Mouse (Mus musculus) liver, postnatal 0 days (tissue): ENCODE results near the gene Snx29. TPM values are rescaled to one million over a fixed set of nuclear protein-coding genes. Genes with fewer than 3 reads are reported as not detected.
A peak's percentile ranks its signal among the peaks of the same experiment; 100 is the strongest.
"Not testable (repeated sequence)": the region's sequence is repeated elsewhere in the genome, so short reads cannot be mapped to it uniquely, and the experiment has no call there.

Experiments
- ATAC-seq: fragments of 200-750 bp; cut with Nextera tagmentation; 2 replicates; pipeline ENCODE4 v1.8.0; 2017; ENCODE audit warnings: mild to moderate bottlenecking, moderate library complexity
- DNase-seq: peaks from one replicate; pipeline ENCODE4 v3.0.0-alpha.2; 2016
- H3K27ac ChIP-seq: fragments of 300-500 bp; sonication (generic); 2 replicates; pipeline ENCODE4 v1.5.1; 2014; ENCODE audit warnings: antibody characterized with exemption, moderate library complexity, mild to moderate bottlenecking, low read depth
- H3K27me3 ChIP-seq: fragments of 300-500 bp; sonication (generic); 2 replicates; pipeline ENCODE4 v1.6.1; 2014; ENCODE audit warnings: low read length, control low read depth, mixed read lengths; ENCODE audit not compliant: insufficient read depth
- H3K36me3 ChIP-seq: fragments of 300-500 bp; sonication (generic); replicated peaks from 2 replicates; pipeline ENCODE4 v1.6.1; 2014; ENCODE audit warnings: mild to moderate bottlenecking, control low read depth, low read length, moderate library complexity, mixed read lengths; ENCODE audit not compliant: insufficient read depth
- H3K4me1 ChIP-seq: fragments of 300-500 bp; sonication (generic); 2 replicates; pipeline ENCODE4 v1.6.1; 2014; ENCODE audit warnings: antibody characterized with exemption, mild to moderate bottlenecking, control low read depth; ENCODE audit not compliant: insufficient read depth
- H3K4me2 ChIP-seq: fragments of 300-500 bp; sonication (generic); 2 replicates; pipeline ENCODE4 v1.6.1; 2014; ENCODE audit warnings: low read depth, mild to moderate bottlenecking, low read length, moderate library complexity, mixed read lengths
- H3K4me3 ChIP-seq: fragments of 300-500 bp; sonication (generic); 2 replicates; pipeline ENCODE4 v1.5.1; 2014; ENCODE audit warnings: low read depth, low read length
- H3K9ac ChIP-seq: fragments of 300-500 bp; sonication (generic); replicated peaks from 2 replicates; pipeline ENCODE4 v1.6.1; 2014; ENCODE audit warnings: mild to moderate bottlenecking, moderate library complexity
- H3K9me3 ChIP-seq: fragments of 300-500 bp; sonication (generic); 2 replicates; pipeline ENCODE4 v1.6.1; 2016; ENCODE audit warnings: mild to moderate bottlenecking, control low read depth, low read length, mixed read lengths
- CTCF ChIP-seq: sonication (generic); IDR thresholded peaks from 2 replicates; pipeline ENCODE4 v1.5.1; 2016; ENCODE audit warnings: antibody characterized with exemption, low read depth
- EP300 ChIP-seq: IDR thresholded peaks from 2 replicates; pipeline ENCODE4 v1.6.1; 2016; ENCODE audit warnings: antibody characterized with exemption, low read depth, mild to moderate bottlenecking
- WGBS: fragments of 180-500 bp; shearing (Covaris S2); extraction: QIAGEN DNeasy Blood & Tissue Kit; methylation state at CpG from one replicate; pipeline ENCODE4 v1.1.7; 2014; ENCODE audit not compliant: insufficient replicate concordance; 5-methylcytosine and 5-hydroxymethylcytosine counted together
- polyA plus RNA-seq: library from polyadenylated mRNA; unstranded; fragments of >200 nt; fragmentation: Nextera tagmentation; extraction: Ambion mirVana; gene quantifications from 2 replicates; pipeline ENCODE4 v1.2.1, GENCODE M21; 2015

Snx29 gene
- polyA plus RNA-seq, 1 experiment from 2014 or later: 2.3 TPM

- not testable (repeated sequence) for H3K4me3 ChIP-seq, H3K27ac ChIP-seq, H3K36me3 ChIP-seq, H3K4me1 ChIP-seq, H3K9ac ChIP-seq, H3K27me3 ChIP-seq, H3K4me2 ChIP-seq, H3K9me3 ChIP-seq
- TF ChIP-seq CTCF: peak; percentile 62
- DNase-seq: peak; percentile 20
- 47% methylated on average over 1 of the region's 1 CpGs for WGBS
- peak; percentile 50; the same call in 1 of the 2 replicates for ATAC-seq
Observed at GRCm38 (mm10) chr16:11297700-11298099, 25.0 kb upstream of the Snx29 start.

GRCm38 (mm10) chr16:11303741-11304140 lies 19.0 kb upstream of the Snx29 start:
- no peak for ATAC-seq
- TF ChIP-seq EP300: no peak
- no peak for TF ChIP-seq CTCF
- H3K4me3 ChIP-seq: no peak overlapping the region

DNA sequence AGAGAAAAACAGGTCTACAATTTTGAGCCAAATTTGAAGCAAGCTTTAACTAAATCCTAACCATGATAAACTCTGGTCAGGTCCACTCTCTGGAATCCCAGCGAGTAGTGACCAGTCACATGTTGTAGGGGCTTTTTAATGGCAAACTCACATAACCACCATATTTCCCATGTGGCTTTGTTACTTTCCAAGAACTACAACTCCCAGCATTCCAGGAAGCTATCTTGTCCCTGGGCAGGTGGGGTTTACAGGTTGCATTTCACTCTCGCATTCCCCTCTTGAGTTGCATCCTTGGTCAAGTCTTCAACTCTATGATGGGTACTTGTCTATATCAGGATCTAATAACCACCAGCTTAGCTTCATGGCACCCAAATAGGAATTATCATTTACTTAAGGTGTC lies 17.2 kb upstream of the Snx29 start:
- H3K4me2 ChIP-seq: no peak overlapping the region
- H3K9ac ChIP-seq: no peak overlapping the region
- no peaks in the 10 kb centered on the region for H3K36me3 ChIP-seq
- no peak for DNase-seq
- no peaks in the 10 kb centered on the region for H3K9me3 ChIP-seq
- no peak overlapping the region for H3K4me3 ChIP-seq
- TF ChIP-seq CTCF: no peak
- TF ChIP-seq EP300: no peak
- 79% methylated on average over 2 of the region's 2 CpGs for WGBS
- no peak for ATAC-seq
- no peaks in the 10 kb centered on the region for H3K27me3 ChIP-seq
- H3K27ac ChIP-seq: no peak overlapping the region
- H3K4me1 ChIP-seq: no peaks in the 10 kb centered on the region

More at GRCm38 (mm10) chr16:11303741-11304140, 19.0 kb upstream of the Snx29 start:
- Histone ChIP-seq H3K27ac (no peak overlapping the region), H3K27me3 (no peaks in the 10 kb centered on the region), H3K9ac (no peak overlapping the region), H3K36me3 (no peaks in the 10 kb centered on the region), H3K9me3 (no peaks in the 10 kb centered on the region), H3K4me1 (no peaks in the 10 kb centered on the region), H3K4me2 (no peak overlapping the region)
- DNase-seq: no peak

GRCm38 (mm10) chr16:11313512-11313911 lies 9.2 kb upstream of the Snx29 start, which contains the start of gene Tnfrsf17:
TSS of gene Tnfrsf17 (plus strand) at chr16:11313812.
- no peak within 1 kb of the TSS for H3K4me2 ChIP-seq
- H3K4me3 ChIP-seq: no peak within 1 kb of the TSS
- H3K9ac ChIP-seq: no peak within 1 kb of the TSS
- no peaks in the 10 kb centered on the region for H3K36me3 ChIP-seq
- H3K9me3 ChIP-seq: no peaks in the 10 kb centered on the region
- TF ChIP-seq CTCF: no peak
- 55% methylated on average over 7 of the region's 7 CpGs for WGBS
- no peaks in the 10 kb centered on the region for H3K27me3 ChIP-seq
- H3K27ac ChIP-seq: no peak within 1 kb of the TSS
- peaks cover 4% of the 10 kb centered on the region; the same call in 1 of the 2 replicates for H3K4me1 ChIP-seq
- ATAC-seq: no peak
- no peak for DNase-seq

DNA sequence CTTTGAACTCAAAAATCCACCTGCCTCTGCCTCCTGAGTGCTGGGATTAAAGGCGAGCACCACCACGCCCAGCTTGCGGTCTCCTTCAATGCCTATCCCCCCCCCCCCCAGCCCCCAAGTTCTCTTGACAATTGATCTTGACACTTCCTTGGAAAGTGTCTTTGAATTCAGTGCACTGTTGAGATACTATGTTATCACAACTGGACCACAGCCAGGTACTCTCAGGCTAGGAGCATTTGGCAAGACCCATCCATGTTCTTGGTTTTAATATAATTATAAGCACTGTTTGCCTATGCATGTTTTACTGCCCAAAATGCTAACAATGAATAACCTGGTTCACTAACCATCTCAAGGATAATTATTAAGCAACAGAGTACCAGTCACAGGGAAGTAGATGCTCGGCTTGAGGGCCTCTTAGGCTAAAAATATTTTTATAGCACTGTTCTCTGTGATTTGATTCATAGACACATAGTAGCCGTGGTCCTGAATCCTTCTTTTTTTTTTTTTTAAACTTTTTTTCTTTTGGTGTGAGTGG lies 6.9 kb upstream of the Snx29 start:
- no peak overlapping the region for H3K4me3 ChIP-seq
- H3K36me3 ChIP-seq: no peaks in the 10 kb centered on the region
- no peak for ATAC-seq
- 74% methylated on average over 5 of the region's 5 CpGs for WGBS
- DNase-seq: no peak
- TF ChIP-seq CTCF (no peak), EP300 (no peak)
- no peak overlapping the region for H3K4me2 ChIP-seq
- H3K9ac ChIP-seq: no peak overlapping the region
- peaks cover 4% of the 10 kb centered on the region; the same call in 1 of the 2 replicates for H3K4me1 ChIP-seq
- no peaks in the 10 kb centered on the region for H3K9me3 ChIP-seq
- H3K27me3 ChIP-seq: no peaks in the 10 kb centered on the region
- no peak overlapping the region for H3K27ac ChIP-seq

DNA sequence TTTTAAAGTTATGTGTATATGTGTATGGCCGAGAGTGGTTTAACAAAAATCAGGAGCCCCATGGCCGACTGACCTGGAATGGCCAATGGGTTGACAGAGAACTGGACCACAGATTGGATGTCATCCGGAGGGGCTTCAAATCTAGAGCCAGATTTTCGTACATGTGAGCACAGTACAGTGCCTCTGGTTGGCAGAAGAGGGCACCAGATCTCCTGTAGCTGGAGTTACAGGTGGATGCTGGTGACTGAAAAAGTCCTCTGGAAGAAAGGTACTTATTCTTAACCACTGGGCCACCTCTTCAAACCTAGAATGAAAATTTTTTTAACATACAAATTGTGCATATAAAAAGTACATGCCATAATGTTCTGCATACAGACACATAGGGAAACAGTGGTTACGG lies 6.0 kb upstream of the Snx29 start:
- Histone ChIP-seq H3K4me1 (peaks cover 4% of the 10 kb centered on the region; the same call in 1 of the 2 replicates), H3K36me3 (no peaks in the 10 kb centered on the region), H3K4me3 (no peak overlapping the region), H3K4me2 (no peak overlapping the region), H3K27me3 (no peaks in the 10 kb centered on the region), H3K9ac (no peak overlapping the region), H3K27ac (no peak overlapping the region), H3K9me3 (no peaks in the 10 kb centered on the region)
- 66% methylated on average over 5 of the region's 5 CpGs for WGBS
- DNase-seq: no peak
- TF ChIP-seq EP300 (no peak), CTCF (peak; percentile 46)
- no peak for ATAC-seq

DNA sequence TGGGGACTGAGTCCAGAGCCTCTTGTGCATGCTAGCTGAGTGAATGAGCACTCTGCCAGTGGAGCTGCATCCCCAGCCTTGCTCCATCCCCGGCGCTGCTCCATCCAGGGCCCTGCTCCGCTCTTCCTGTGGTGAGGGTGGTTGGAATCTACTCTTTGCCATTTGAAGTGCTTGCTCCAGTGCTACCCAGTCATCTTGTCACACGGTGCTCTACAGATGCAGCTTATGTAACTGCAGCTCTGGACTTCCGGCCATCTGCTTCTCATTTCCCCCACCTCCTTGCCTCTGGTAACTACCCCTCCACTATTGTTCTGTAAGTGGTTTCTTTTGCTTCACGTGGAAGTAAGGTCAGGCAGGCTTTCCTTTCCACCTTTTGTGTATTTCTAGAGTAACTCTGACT lies 5.4 kb upstream of the Snx29 start:
- TF ChIP-seq CTCF: no peak
- TF ChIP-seq EP300: no peak
- ATAC-seq: peak; percentile 8; the same call in 1 of the 2 replicates
- no peaks in the 10 kb centered on the region for H3K36me3 ChIP-seq

More for the DNA sequence above, 5.4 kb upstream of the Snx29 start:
- Histone ChIP-seq H3K4me3 (no peak overlapping the region), H3K27me3 (no peaks in the 10 kb centered on the region), H3K27ac (no peak overlapping the region), H3K4me2 (no peak overlapping the region), H3K9me3 (no peaks in the 10 kb centered on the region), H3K4me1 (peaks cover 6% of the 10 kb centered on the region), H3K9ac (no peak overlapping the region)
- WGBS: 33% methylated on average over 6 of the region's 6 CpGs
- DNase-seq: peak; percentile 15
